In genomic region chr10:76203798-76204283, GRCm38 (mm10) we compare ENCODE assay signal across 8 mouse cellular contexts. TPM values are rescaled to one million over a fixed set of nuclear protein-coding genes. Genes with fewer than 3 reads are reported as not detected.
DNase-seq lines count a peak whose midpoint lies in the region; ATAC-seq lines count a peak whose summit lies in the region.

No protein-coding gene starts in this region.

- H3K9ac ChIP-seq in embryonic facial prominence, embryonic 13.5 days, result peak overlapping the region; percentile 67
- H3K9ac ChIP-seq in hindbrain, embryonic 14.5 days, result peak overlapping the region; percentile 53
- peak overlapping the region; percentile 57 for H3K9ac ChIP-seq in limb, embryonic 12.5 days (replicated peaks)
- peak overlapping the region; percentile 32 for H3K9ac ChIP-seq in midbrain, embryonic 16.5 days (ENCODE audit: low read depth, low read length)

- H3K9me3 ChIP-seq in embryonic facial prominence, embryonic 13.5 days, result no peaks in the 10 kb centered on the region
- H3K9me3 ChIP-seq in hindbrain, embryonic 14.5 days (ENCODE audit: control insufficient read depth, low read length), result no peaks in the 10 kb centered on the region
- H3K9me3 ChIP-seq in limb, embryonic 12.5 days, result no peaks in the 10 kb centered on the region
- H3K9me3 ChIP-seq in midbrain, embryonic 16.5 days (replicated peaks; ENCODE audit: control insufficient read depth, low read length, poor library complexity, severe bottlenecking), result no peaks in the 10 kb centered on the region

- H3K36me3 ChIP-seq in embryonic facial prominence, embryonic 13.5 days, result peaks cover 24% of the 10 kb centered on the region
- H3K36me3 ChIP-seq in hindbrain, embryonic 14.5 days (replicated peaks; ENCODE audit: control insufficient read depth, insufficient read depth), result peaks cover 30% of the 10 kb centered on the region
- peaks cover 24% of the 10 kb centered on the region for H3K36me3 ChIP-seq in limb, embryonic 12.5 days
- H3K36me3 ChIP-seq in midbrain, embryonic 16.5 days (ENCODE audit: control insufficient read depth, insufficient read depth, low read length), result peaks cover 18% of the 10 kb centered on the region

- DNase-seq in cerebellum, adult 11 months, result peak; percentile 33
- DNase-seq in R1 (ENCODE audit: low read depth, low spot score), result peak; percentile 70
- peak; percentile 52 for DNase-seq in hindbrain, embryonic 14.5 days (ENCODE audit: low spot score)

- H3K4me3 ChIP-seq in embryonic facial prominence, embryonic 13.5 days, result peak overlapping the region; percentile 38
- H3K4me3 ChIP-seq in hindbrain, embryonic 14.5 days (replicated peaks; ENCODE audit: low read length), result peak overlapping the region; percentile 24
- H3K4me3 ChIP-seq in limb, embryonic 12.5 days (replicated peaks), result peak overlapping the region; percentile 40
- peak overlapping the region; percentile 36 for H3K4me3 ChIP-seq in midbrain, embryonic 16.5 days (ENCODE audit: low read depth, low read length)

- H3K27ac ChIP-seq in embryonic facial prominence, embryonic 13.5 days, result no peak overlapping the region
- H3K27ac ChIP-seq in hindbrain, embryonic 14.5 days, result no peak overlapping the region
- no peak overlapping the region for H3K27ac ChIP-seq in limb, embryonic 12.5 days
- H3K27ac ChIP-seq in midbrain, embryonic 16.5 days (ENCODE audit: low read length), result no peak overlapping the region

- peak overlapping the region; percentile 60 for H3K4me2 ChIP-seq in embryonic facial prominence, embryonic 13.5 days
- peak overlapping the region; percentile 50 for H3K4me2 ChIP-seq in hindbrain, embryonic 14.5 days (replicated peaks)
- H3K4me2 ChIP-seq in limb, embryonic 12.5 days, result peak overlapping the region; percentile 57
- peak overlapping the region; percentile 46 for H3K4me2 ChIP-seq in midbrain, embryonic 16.5 days (ENCODE audit: low read length)

- peaks cover 4% of the 10 kb centered on the region; the same call in 1 of the 2 replicates for H3K4me1 ChIP-seq in embryonic facial prominence, embryonic 13.5 days
- H3K4me1 ChIP-seq in hindbrain, embryonic 14.5 days (replicated peaks; ENCODE audit: control insufficient read depth, insufficient read depth, low read length), result no peaks in the 10 kb centered on the region
- no peaks in the 10 kb centered on the region for H3K4me1 ChIP-seq in limb, embryonic 12.5 days (replicated peaks)
- H3K4me1 ChIP-seq in midbrain, embryonic 16.5 days (ENCODE audit: control insufficient read depth, insufficient read depth, low read length), result no peaks in the 10 kb centered on the region

- H3K27me3 ChIP-seq in embryonic facial prominence, embryonic 13.5 days, result no peaks in the 10 kb centered on the region
- H3K27me3 ChIP-seq in hindbrain, embryonic 14.5 days (ENCODE audit: control insufficient read depth, insufficient read depth, low read length), result no peaks in the 10 kb centered on the region
- H3K27me3 ChIP-seq in limb, embryonic 12.5 days, result no peaks in the 10 kb centered on the region
- H3K27me3 ChIP-seq in midbrain, embryonic 16.5 days (ENCODE audit: control insufficient read depth, insufficient read depth, low read depth, low read length), result no peaks in the 10 kb centered on the region

- WGBS in embryonic facial prominence, embryonic 13.5 days, result 20% methylated on average over 18 of the region's 18 CpGs
- WGBS in hindbrain, embryonic 14.5 days, result 18% methylated on average over 18 of the region's 18 CpGs
- 19% methylated on average over 18 of the region's 18 CpGs for WGBS in limb, embryonic 12.5 days
- WGBS in midbrain, embryonic 16.5 days, result 18% methylated on average over 18 of the region's 18 CpGs

- no peak for ATAC-seq in cerebellum, adult (ENCODE audit: insufficient number of reproducible peaks, low FRiP score, low TSS enrichment)
- no peak for ATAC-seq in embryonic facial prominence, embryonic 13.5 days (ENCODE audit: insufficient number of reproducible peaks, insufficient read depth, low FRiP score, low TSS enrichment, low read depth)
- 0 out of 2 replicates have a peak, but pooled peaks have one; percentile 25 for ATAC-seq in hindbrain, embryonic 14.5 days (ENCODE audit: low FRiP score)
- 0 out of 2 replicates have a peak, but pooled peaks have one; percentile 38 for ATAC-seq in limb, embryonic 12.5 days (ENCODE audit: insufficient number of reproducible peaks, insufficient read depth, low FRiP score, low TSS enrichment, low read depth)
- ATAC-seq in midbrain, embryonic 16.5 days, result peak; percentile 41; the same call in 1 of the 2 replicates
- ATAC-seq in frontal cortex, adult (ENCODE audit: low TSS enrichment), result no peak

RNA-seq across cellular contexts. Expression of gene Prmt2, which starts 33.8 kb away (rescaled TPM):
- polyA plus RNA-seq in embryonic facial prominence, embryonic 13.5 days (2015; fragmentation: Nextera tagmentation; extraction: Ambion mirVana), result 62.5 and 67.7 TPM in 2 replicates
- 306 and 367 TPM in 2 replicates for polyA plus RNA-seq in hindbrain, embryonic 14.5 days (2014; fragmentation: Nextera tagmentation; extraction: Ambion mirVana)
- polyA plus RNA-seq in limb, embryonic 12.5 days (2016; fragmentation: Nextera tagmentation; extraction: Ambion mirVana), result 45.3 and 49.4 TPM in 2 replicates
- 419 and 423 TPM in 2 replicates for polyA plus RNA-seq in midbrain, embryonic 16.5 days (2015; fragmentation: Nextera tagmentation; extraction: Ambion mirVana)

RNA-seq across cellular contexts. Expression of gene S100b, which starts 49.8 kb away (rescaled TPM):
- polyA plus RNA-seq in embryonic facial prominence, embryonic 13.5 days (2015; fragmentation: Nextera tagmentation; extraction: Ambion mirVana), result 5.7 and 8.1 TPM in 2 replicates
- polyA plus RNA-seq in hindbrain, embryonic 14.5 days (2014; fragmentation: Nextera tagmentation; extraction: Ambion mirVana), result 2.9 and 4.4 TPM in 2 replicates
- polyA plus RNA-seq in limb, embryonic 12.5 days (2016; fragmentation: Nextera tagmentation; extraction: Ambion mirVana), result 0.23 and 0.64 TPM in 2 replicates
- polyA plus RNA-seq in midbrain, embryonic 16.5 days (2015; fragmentation: Nextera tagmentation; extraction: Ambion mirVana), result 0.92 and 2.1 TPM in 2 replicates

RNA-seq across cellular contexts. Expression of gene Slc5a4a, which starts 56.6 kb away (rescaled TPM):
- not detected in 2 replicates for polyA plus RNA-seq in embryonic facial prominence, embryonic 13.5 days (2015; fragmentation: Nextera tagmentation; extraction: Ambion mirVana)
- polyA plus RNA-seq in hindbrain, embryonic 14.5 days (2014; fragmentation: Nextera tagmentation; extraction: Ambion mirVana), result not detected in 2 replicates
- polyA plus RNA-seq in limb, embryonic 12.5 days (2016; fragmentation: Nextera tagmentation; extraction: Ambion mirVana), result not detected in 2 replicates
- 0.11 and 0.32 TPM in 2 replicates for polyA plus RNA-seq in midbrain, embryonic 16.5 days (2015; fragmentation: Nextera tagmentation; extraction: Ambion mirVana)

Comparison
In these comparisons a context has a peak if more than half of its experiments do, and no peak if none do; other contexts are left out.
1. ATAC-seq: peak in hindbrain, embryonic 14.5 days (single experiment), limb, embryonic 12.5 days (single experiment) and midbrain, embryonic 16.5 days (single experiment); none in cerebellum, adult (single experiment), embryonic facial prominence, embryonic 13.5 days (single experiment) and frontal cortex, adult (single experiment).
2. Peak in every context shown above with its lines, with median percentiles within 50 percentile points of each other: DNase-seq, H3K4me2 ChIP-seq, H3K4me3 ChIP-seq and H3K9ac ChIP-seq.